ENCODE assay signal across 7 mouse cellular contexts in genomic region chr11:59948401-59948767, GRCm38 (mm10). TPM values are rescaled to one million over a fixed set of nuclear protein-coding genes. Genes with fewer than 3 reads are reported as not detected.
DNase-seq lines count a peak whose midpoint lies in the region; ATAC-seq and TF ChIP-seq lines count a peak whose summit lies in the region.

No protein-coding gene starts in this region.

- H3K27me3 ChIP-seq in embryonic facial prominence, embryonic 10.5 days (replicated peaks; ENCODE audit: low read depth, poor library complexity, severe bottlenecking), result no peaks in the 10 kb centered on the region
- no peaks in the 10 kb centered on the region for H3K27me3 ChIP-seq in hindbrain, postnatal 0 days (ENCODE audit: insufficient read depth, low read length)
- H3K27me3 ChIP-seq in midbrain, embryonic 11.5 days (ENCODE audit: control insufficient read depth, insufficient read depth, low read length), result no peaks in the 10 kb centered on the region

- no peaks in the 10 kb centered on the region for H3K9me3 ChIP-seq in embryonic facial prominence, embryonic 10.5 days
- H3K9me3 ChIP-seq in hindbrain, postnatal 0 days (ENCODE audit: low read length), result no peaks in the 10 kb centered on the region
- H3K9me3 ChIP-seq in midbrain, embryonic 11.5 days (ENCODE audit: control insufficient read depth, low read length), result no peaks in the 10 kb centered on the region

- WGBS in embryonic facial prominence, embryonic 10.5 days, result 3% methylated on average over 16 of the region's 16 CpGs
- 3% methylated on average over 16 of the region's 16 CpGs for WGBS in hindbrain, postnatal 0 days
- 3% methylated on average over 16 of the region's 16 CpGs for WGBS in midbrain, embryonic 11.5 days

- no peak for TF ChIP-seq CTCF in hindbrain, postnatal 0 days (IDR thresholded peaks at IDR 0.05; ENCODE audit: low read depth)

- peak overlapping the region; percentile 92 for H3K27ac ChIP-seq in embryonic facial prominence, embryonic 10.5 days (replicated peaks)
- peak overlapping the region; percentile 91 for H3K27ac ChIP-seq in hindbrain, postnatal 0 days
- H3K27ac ChIP-seq in midbrain, embryonic 11.5 days (ENCODE audit: low read depth, low read length), result peak overlapping the region; percentile 72; the same call in 1 of the 2 replicates

- peaks cover 11% of the 10 kb centered on the region; the same call in 1 of the 2 replicates for H3K36me3 ChIP-seq in embryonic facial prominence, embryonic 10.5 days (replicated peaks)
- H3K36me3 ChIP-seq in hindbrain, postnatal 0 days (ENCODE audit: insufficient read depth, low read length), result no peaks in the 10 kb centered on the region
- H3K36me3 ChIP-seq in midbrain, embryonic 11.5 days (ENCODE audit: control insufficient read depth, insufficient read depth, low read length), result no peaks in the 10 kb centered on the region

- peak overlapping the region; percentile 96 for H3K9ac ChIP-seq in hindbrain, postnatal 0 days (replicated peaks; ENCODE audit: low read length)
- H3K9ac ChIP-seq in midbrain, embryonic 11.5 days (ENCODE audit: low read length), result peak overlapping the region; percentile 98

- peak overlapping the region; percentile 77 for H3K4me3 ChIP-seq in embryonic facial prominence, embryonic 10.5 days
- H3K4me3 ChIP-seq in hindbrain, postnatal 0 days (ENCODE audit: low read length), result peak overlapping the region; percentile 99
- peak overlapping the region; percentile 96 for H3K4me3 ChIP-seq in midbrain, embryonic 11.5 days (ENCODE audit: low read depth, low read length)

- peak overlapping the region; percentile 82 for H3K4me2 ChIP-seq in hindbrain, postnatal 0 days (ENCODE audit: low read depth, low read length)
- peak overlapping the region; percentile 72 for H3K4me2 ChIP-seq in midbrain, embryonic 11.5 days

- DNase-seq in retina, embryonic 14.5 days (ENCODE audit: low spot score), result peak; percentile 33
- DNase-seq in retina, postnatal 1 day, result no peak
- DNase-seq in embryonic facial prominence, embryonic 10.5 days (ENCODE audit: low spot score), result no peak
- DNase-seq in hindbrain, postnatal 0 days (ENCODE audit: low spot score), result peak; percentile 42
- no peak for DNase-seq in midbrain, embryonic 11.5 days (ENCODE audit: low spot score, missing footprints)
- DNase-seq in right cerebral cortex, postnatal 4 days, result no peak
- DNase-seq in cerebellum, adult 8-10 months, result no peak

- ATAC-seq in hindbrain, postnatal 0 days, result peak; percentile 38
- ATAC-seq in midbrain, embryonic 11.5 days (ENCODE audit: low FRiP score), result peak; percentile 57

- peaks cover 21% of the 10 kb centered on the region for H3K4me1 ChIP-seq in embryonic facial prominence, embryonic 10.5 days
- peaks cover 3% of the 10 kb centered on the region for H3K4me1 ChIP-seq in hindbrain, postnatal 0 days (ENCODE audit: insufficient read depth, low read length)
- H3K4me1 ChIP-seq in midbrain, embryonic 11.5 days (ENCODE audit: control insufficient read depth, insufficient read depth, low read length), result peaks cover 9% of the 10 kb centered on the region

RNA-seq across cellular contexts. Expression of gene Med9, which starts 0.4 kb away (rescaled TPM):
- 48.3 and 51.5 TPM in 2 replicates for polyA plus RNA-seq in embryonic facial prominence, embryonic 10.5 days (2016; fragmentation: Nextera tagmentation; extraction: Ambion mirVana)
- total RNA-seq in hindbrain, postnatal 0 days (2014; rRNA removed), result 25.7 and 34.1 TPM in 2 replicates
- polyA plus RNA-seq in hindbrain, postnatal 0 days (2015; fragmentation: Nextera tagmentation; extraction: Ambion mirVana), result 39.7 and 41.8 TPM in 2 replicates
- polyA plus RNA-seq in midbrain, embryonic 11.5 days (2014; fragmentation: Nextera tagmentation; extraction: Ambion mirVana), result 43.3 and 49.3 TPM in 2 replicates

RNA-seq across cellular contexts. Expression of gene Rasd1, which starts 16.4 kb away (rescaled TPM):
- 2.1 and 2.4 TPM in 2 replicates for polyA plus RNA-seq in embryonic facial prominence, embryonic 10.5 days (2016; fragmentation: Nextera tagmentation; extraction: Ambion mirVana)
- 0.10 and 0.47 TPM in 2 replicates for total RNA-seq in hindbrain, postnatal 0 days (2014; rRNA removed)
- 2.0 and 2.3 TPM in 2 replicates for polyA plus RNA-seq in hindbrain, postnatal 0 days (2015; fragmentation: Nextera tagmentation; extraction: Ambion mirVana)
- polyA plus RNA-seq in midbrain, embryonic 11.5 days (2014; fragmentation: Nextera tagmentation; extraction: Ambion mirVana), result 0.68 and 0.75 TPM in 2 replicates

Comparison
In these comparisons a context has a peak if more than half of its experiments do, and no peak if none do; other contexts are left out.
1. DNase-seq: peak in retina, embryonic 14.5 days (single experiment) and hindbrain, postnatal 0 days (single experiment); none in retina, postnatal 1 day (single experiment), embryonic facial prominence, embryonic 10.5 days (single experiment), midbrain, embryonic 11.5 days (single experiment), right cerebral cortex, postnatal 4 days (single experiment) and cerebellum, adult 8-10 months (single experiment).
2. Peak in every context shown above with its lines, with median percentiles within 50 percentile points of each other: H3K27ac ChIP-seq and H3K4me3 ChIP-seq.